Mouse (Mus musculus) forebrain, embryonic 16.5 days (tissue): ENCODE measurements around the gene Taldo1. TPM values are rescaled to one million over a fixed set of nuclear protein-coding genes. Genes with fewer than 3 reads are reported as not detected.

ENCODE experiments used
- ATAC-seq: fragments of 200-750 bp; cut with Nextera tagmentation; 2 replicates; pipeline ENCODE4 v1.8.0; 2017; ENCODE audit warnings: mild to moderate bottlenecking, moderate library complexity
- H3K27ac ChIP-seq: fragments of 300-500 bp; sonication (generic); 2 replicates; pipeline ENCODE4 v1.5.1; 2014; ENCODE audit warnings: low read length, control low read depth
- H3K27me3 ChIP-seq: fragments of 300-500 bp; sonication (generic); replicated peaks from 2 replicates; pipeline ENCODE4 v1.6.1; 2014; ENCODE audit warnings: low read length; ENCODE audit not compliant: control insufficient read depth, insufficient read depth
- H3K36me3 ChIP-seq: fragments of 300-500 bp; sonication (generic); 2 replicates; pipeline ENCODE4 v1.6.1; 2014; ENCODE audit not compliant: control insufficient read depth, insufficient read depth
- H3K4me1 ChIP-seq: fragments of 300-500 bp; sonication (generic); replicated peaks from 2 replicates; pipeline ENCODE4 v1.6.1; 2014; ENCODE audit warnings: low read length; ENCODE audit not compliant: control insufficient read depth, insufficient read depth
- H3K4me2 ChIP-seq: fragments of 300-500 bp; sonication (generic); 2 replicates; pipeline ENCODE4 v1.6.1; 2014; ENCODE audit warnings: mild to moderate bottlenecking, low read length, control low read depth
- H3K4me3 ChIP-seq: fragments of 300-500 bp; sonication (generic); replicated peaks from 2 replicates; pipeline ENCODE4 v1.5.1; 2014; ENCODE audit warnings: mild to moderate bottlenecking, low read length, control low read depth
- H3K9ac ChIP-seq: fragments of 300-500 bp; sonication (generic); replicated peaks from 2 replicates; pipeline ENCODE4 v1.6.1; 2014; ENCODE audit warnings: low read depth, low read length, control low read depth
- H3K9me3 ChIP-seq: fragments of 300-500 bp; sonication (generic); 2 replicates; pipeline ENCODE4 v1.6.1; 2016; ENCODE audit warnings: low read length; ENCODE audit not compliant: control insufficient read depth
- WGBS: fragments of 180-500 bp; shearing (Covaris S2); extraction: QIAGEN DNeasy Blood & Tissue Kit; methylation state at CpG from one replicate; pipeline ENCODE4 v1.1.7; 2014; 5-methylcytosine and 5-hydroxymethylcytosine counted together
- polyA plus RNA-seq: library from polyadenylated mRNA; unstranded; fragments of >200 nt; fragmentation: Nextera tagmentation; extraction: Ambion mirVana; gene quantifications from 2 replicates; pipeline ENCODE4 v1.2.1, GENCODE M21; 2015

Taldo1 gene
- polyA plus RNA-seq, 1 experiment from 2014 or later, result 342 TPM

DNA sequence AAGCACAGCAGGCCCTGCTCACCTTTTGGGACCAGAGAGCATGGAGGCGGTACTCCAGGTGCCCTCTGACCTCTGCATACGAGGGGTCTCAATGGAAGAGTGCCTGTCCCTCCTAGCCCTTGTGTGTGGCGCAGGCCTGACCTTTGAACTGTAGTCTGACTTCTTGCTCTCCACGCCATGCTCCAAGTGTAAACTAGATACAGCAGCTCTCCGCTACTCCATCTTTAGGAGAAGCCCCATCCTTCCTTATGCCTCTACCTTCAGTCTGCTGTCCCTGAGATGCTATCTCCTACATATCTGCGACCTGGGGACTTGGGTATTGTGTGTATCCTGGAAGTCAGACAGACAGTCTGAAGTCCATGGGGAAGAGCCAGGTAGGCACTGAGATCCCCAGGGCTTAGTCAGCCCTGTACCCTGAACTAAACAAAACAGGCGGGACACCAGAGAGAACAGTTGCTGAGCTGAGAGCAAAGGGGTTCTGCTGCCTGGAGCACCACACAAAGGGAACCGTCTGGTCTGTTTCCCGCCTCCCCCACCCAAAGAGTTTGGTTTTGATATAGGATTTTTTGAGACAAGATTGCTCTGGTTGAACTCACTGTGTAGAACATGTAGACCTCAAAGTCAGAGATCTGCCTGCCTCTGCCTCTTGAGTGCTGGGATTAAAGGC lies 44.0 kb downstream of the Taldo1 start:
- Histone ChIP-seq H3K4me1 (peaks cover 45% of the 10 kb centered on the region), H3K27me3 (no peaks in the 10 kb centered on the region), H3K36me3 (peaks cover 4% of the 10 kb centered on the region), H3K4me3 (no peak overlapping the region), H3K9ac (no peak overlapping the region), H3K4me2 (peak overlapping the region; percentile 89), H3K9me3 (no peaks in the 10 kb centered on the region), H3K27ac (no peak overlapping the region; the same call in 1 of the 2 replicates)
- no peak for ATAC-seq
- 79% methylated on average over 9 of the region's 9 CpGs for WGBS

GRCm38 (mm10) chr7:141436523-141436892 lies 44.5 kb downstream of the Taldo1 start:
- no peak for ATAC-seq
- 35% methylated on average over 2 of the region's 2 CpGs for WGBS
- peak overlapping the region; percentile 70 for H3K4me3 ChIP-seq
- no peak overlapping the region for H3K27ac ChIP-seq
- H3K27me3 ChIP-seq, result no peaks in the 10 kb centered on the region
- H3K9me3 ChIP-seq, result no peaks in the 10 kb centered on the region
- H3K4me2 ChIP-seq, result peak overlapping the region; percentile 89
- H3K36me3 ChIP-seq, result no peaks in the 10 kb centered on the region; the same call in 1 of the 2 replicates
- peaks cover 45% of the 10 kb centered on the region for H3K4me1 ChIP-seq
- peak overlapping the region; percentile 88 for H3K9ac ChIP-seq

DNA sequence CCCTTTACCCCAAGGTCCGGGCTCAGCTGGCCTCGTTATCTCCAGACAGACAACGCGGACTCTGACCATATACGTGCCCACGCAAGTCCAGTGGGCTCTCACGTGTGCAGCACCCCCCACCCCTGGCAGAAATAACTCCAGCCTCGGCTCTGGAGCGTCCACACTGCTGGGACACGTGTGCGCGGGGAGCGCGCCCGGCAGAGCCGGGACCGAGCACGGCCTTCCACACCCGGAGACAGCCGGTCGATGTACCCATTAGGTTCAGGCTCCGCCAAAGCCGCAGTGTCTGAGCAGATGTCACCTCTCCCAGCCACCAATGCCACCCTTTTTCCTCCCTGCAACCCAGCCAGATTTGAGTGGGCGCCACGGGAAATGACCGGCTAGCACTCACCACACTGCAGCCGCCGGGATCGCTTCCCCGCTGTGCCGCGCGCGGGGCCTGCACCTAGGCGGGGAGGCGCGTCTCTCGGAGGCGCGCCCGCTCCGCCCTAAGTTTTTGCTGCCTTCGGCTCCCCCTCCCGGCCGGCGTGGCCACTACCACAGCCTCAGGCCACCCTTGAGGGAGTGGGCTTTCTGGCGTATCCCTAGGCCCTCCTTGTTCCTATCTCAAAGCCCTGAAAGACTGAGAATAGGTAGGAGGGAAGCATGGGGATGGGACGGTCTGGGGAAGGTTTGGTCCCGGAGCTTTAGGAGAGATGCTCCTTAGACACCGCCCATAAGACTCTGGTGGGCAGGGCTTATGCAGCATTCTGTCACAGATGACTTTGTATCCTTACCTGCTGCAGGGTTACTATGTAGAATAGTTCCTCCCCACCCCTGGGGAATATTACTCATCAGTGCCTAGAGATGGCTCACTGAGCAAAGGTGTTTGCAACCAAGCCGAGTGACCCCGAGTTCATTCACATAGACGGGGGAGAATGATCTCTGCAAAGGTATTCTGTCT lies 45.5 kb downstream of the Taldo1 start, which contains the start of gene Slc25a22:
Slc25a22 (minus strand) TSS at position 715 of the 943 bp plus-strand sequence.
- 5% methylated on average over 53 of the region's 53 CpGs for WGBS
- peaks cover 48% of the 10 kb centered on the region for H3K4me1 ChIP-seq
- H3K4me2 ChIP-seq, result peak within 1 kb of the TSS; percentile 89
- peak; percentile 80 for ATAC-seq
- peak within 1 kb of the TSS; percentile 80 for H3K27ac ChIP-seq
- no peaks in the 10 kb centered on the region; the same call in 1 of the 2 replicates for H3K36me3 ChIP-seq
- no peaks in the 10 kb centered on the region for H3K27me3 ChIP-seq
- peak within 1 kb of the TSS; percentile 88 for H3K9ac ChIP-seq
- H3K4me3 ChIP-seq, result peak within 1 kb of the TSS; percentile 70
- H3K9me3 ChIP-seq, result no peaks in the 10 kb centered on the region

- ATAC-seq, result no peak
- H3K9me3 ChIP-seq, result no peaks in the 10 kb centered on the region
- no peak overlapping the region for H3K4me3 ChIP-seq
- H3K9ac ChIP-seq, result no peak overlapping the region
- H3K4me1 ChIP-seq, result peaks cover 48% of the 10 kb centered on the region
- H3K27ac ChIP-seq, result no peak overlapping the region; the same call in 1 of the 2 replicates
- H3K4me2 ChIP-seq, result no peak overlapping the region
- no peaks in the 10 kb centered on the region; the same call in 1 of the 2 replicates for H3K36me3 ChIP-seq
- H3K27me3 ChIP-seq, result no peaks in the 10 kb centered on the region
- 91% methylated on average over 12 of the region's 12 CpGs for WGBS
Measured at GRCm38 (mm10) chr7:141438201-141438968, 46.4 kb downstream of the Taldo1 start.

- peaks cover 42% of the 10 kb centered on the region for H3K4me1 ChIP-seq
- 92% methylated on average over 10 of the region's 10 CpGs for WGBS
Measured at GRCm38 (mm10) chr7:141439140-141439679, 47.2 kb downstream of the Taldo1 start.

DNA sequence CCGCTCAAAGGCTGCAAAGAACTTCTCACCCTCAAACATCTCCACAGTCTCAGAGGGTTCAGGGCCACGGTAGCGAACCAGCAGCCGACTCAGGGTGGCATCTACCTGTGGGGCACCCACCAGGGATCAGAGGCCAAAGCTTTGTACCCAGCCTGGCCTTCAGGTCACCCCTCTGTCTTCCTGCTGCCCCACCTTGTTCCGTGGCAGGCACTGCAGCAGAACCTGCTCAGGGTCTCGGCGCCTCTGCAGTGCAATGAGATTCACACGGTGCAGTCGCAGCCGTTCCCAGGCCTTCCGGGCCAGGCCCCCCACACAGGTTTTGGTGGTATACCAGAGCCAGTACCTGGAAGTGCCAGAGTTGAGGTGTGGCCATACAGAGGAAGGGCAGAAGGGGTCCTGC lies 47.8 kb downstream of the Taldo1 start:
- Histone ChIP-seq H3K9ac (no peak overlapping the region), H3K27me3 (no peaks in the 10 kb centered on the region), H3K27ac (no peak overlapping the region), H3K36me3 (no peaks in the 10 kb centered on the region; the same call in 1 of the 2 replicates), H3K4me1 (peaks cover 38% of the 10 kb centered on the region), H3K4me3 (no peak overlapping the region), H3K9me3 (no peaks in the 10 kb centered on the region), H3K4me2 (no peak overlapping the region)
- 93% methylated on average over 11 of the region's 11 CpGs for WGBS
- ATAC-seq, result no peak

More at GRCm38 (mm10) chr7:141439140-141439679, 47.2 kb downstream of the Taldo1 start:
- H3K4me2 ChIP-seq, result no peak overlapping the region
- H3K9me3 ChIP-seq, result no peaks in the 10 kb centered on the region
- H3K27ac ChIP-seq, result no peak overlapping the region
- no peak overlapping the region for H3K9ac ChIP-seq
- H3K4me3 ChIP-seq, result no peak overlapping the region
- H3K27me3 ChIP-seq, result no peaks in the 10 kb centered on the region
- H3K36me3 ChIP-seq, result no peaks in the 10 kb centered on the region; the same call in 1 of the 2 replicates
- no peak for ATAC-seq

DNA sequence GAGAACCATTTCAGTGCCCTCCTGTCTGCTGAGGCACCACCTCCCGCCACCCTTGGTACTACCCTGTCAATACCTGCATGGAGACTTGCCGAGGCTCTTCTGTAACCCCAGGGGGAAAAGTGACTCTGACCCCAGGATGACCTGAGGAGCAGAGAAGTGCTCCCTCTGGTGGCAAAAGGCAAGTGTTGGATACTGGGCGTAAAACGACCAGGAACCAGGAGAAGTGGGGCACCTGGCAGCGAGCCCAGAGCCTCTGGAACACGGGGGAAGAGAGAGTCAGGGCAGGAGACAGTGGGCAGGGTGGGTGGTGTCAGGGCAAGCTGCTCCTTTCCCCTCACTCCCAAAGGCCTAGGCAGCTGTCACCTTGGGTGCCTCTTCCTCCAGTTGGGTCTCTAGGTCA lies 48.6 kb downstream of the Taldo1 start:
- WGBS, result 23% methylated on average over 6 of the region's 6 CpGs
- H3K4me1 ChIP-seq, result peaks cover 33% of the 10 kb centered on the region

GRCm38 (mm10) chr7:141441460-141441859 lies 49.5 kb downstream of the Taldo1 start:
- no peak overlapping the region for H3K4me3 ChIP-seq
- no peak overlapping the region for H3K27ac ChIP-seq
- H3K9me3 ChIP-seq, result no peaks in the 10 kb centered on the region
- no peak for ATAC-seq
- H3K4me2 ChIP-seq, result no peak overlapping the region
- H3K27me3 ChIP-seq, result no peaks in the 10 kb centered on the region
- no peak overlapping the region for H3K9ac ChIP-seq
- H3K36me3 ChIP-seq, result no peaks in the 10 kb centered on the region; the same call in 1 of the 2 replicates
- WGBS, result 92% methylated on average over 9 of the region's 9 CpGs
- H3K4me1 ChIP-seq, result peaks cover 25% of the 10 kb centered on the region

More for the DNA sequence above, 48.6 kb downstream of the Taldo1 start:
- H3K4me2 ChIP-seq, result no peak overlapping the region
- no peak overlapping the region for H3K4me3 ChIP-seq
- H3K27me3 ChIP-seq, result no peaks in the 10 kb centered on the region
- no peaks in the 10 kb centered on the region; the same call in 1 of the 2 replicates for H3K36me3 ChIP-seq
- H3K9ac ChIP-seq, result no peak overlapping the region
- no peaks in the 10 kb centered on the region for H3K9me3 ChIP-seq
- no peak overlapping the region for H3K27ac ChIP-seq
- no peak for ATAC-seq
